Mouse (Mus musculus): ENCODE measurements around the gene Ptx4. TPM values are rescaled to one million over a fixed set of nuclear protein-coding genes. Genes with fewer than 3 reads are reported as not detected.

The Ptx4 gene
- polyA plus RNA-seq, 1 experiment from 2014 or later: not detected

DNA sequence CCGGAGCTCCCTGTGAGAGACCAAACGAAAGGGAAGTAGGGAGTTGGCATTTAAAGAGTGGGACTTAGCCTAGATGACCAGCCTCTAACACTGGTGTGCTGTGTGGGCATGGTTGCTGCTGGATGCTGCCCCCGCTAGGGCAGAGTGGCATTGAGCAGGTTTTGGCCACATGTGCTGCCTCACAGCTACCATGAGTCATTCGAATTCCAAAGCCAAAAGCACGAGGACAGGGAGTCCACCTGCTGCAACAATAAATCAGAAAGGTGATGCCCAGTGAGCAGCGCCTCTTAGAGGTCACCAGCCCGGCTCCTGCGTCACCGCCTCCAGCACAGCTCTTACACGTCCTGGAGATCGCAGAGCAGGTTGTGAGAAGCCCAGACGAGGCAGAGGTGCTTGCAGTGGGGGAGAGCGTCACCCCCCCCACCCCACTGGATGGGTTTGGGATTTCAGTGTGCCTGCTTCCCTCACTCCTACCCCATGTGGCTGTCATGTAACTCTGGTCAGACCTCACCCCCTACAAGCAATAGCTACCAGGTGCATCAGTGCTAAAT lies 35.6 kb upstream of the Ptx4 start:
- WGBS: 83% methylated on average over 13 of the region's 13 CpGs

GRCm38 (mm10) chr17:25086724-25087123 lies 33.8 kb upstream of the Ptx4 start:
- ATAC-seq (ENCODE audit: low FRiP score) (no peak), DNase-seq (ENCODE audit: low spot score) (no peak)
- H3K4me3 ChIP-seq (replicated peaks; ENCODE audit: low read length): no peak overlapping the region
- no peaks in the 10 kb centered on the region for H3K27me3 ChIP-seq (ENCODE audit: control insufficient read depth, insufficient read depth, low read length)
- no peaks in the 10 kb centered on the region for H3K4me1 ChIP-seq (replicated peaks; ENCODE audit: control insufficient read depth, insufficient read depth, low read length)
- peaks cover 30% of the 10 kb centered on the region for H3K36me3 ChIP-seq (replicated peaks; ENCODE audit: control insufficient read depth, insufficient read depth)
- H3K9me3 ChIP-seq (ENCODE audit: control insufficient read depth, low read length): no peaks in the 10 kb centered on the region
- no peak overlapping the region for H3K9ac ChIP-seq
- H3K4me2 ChIP-seq (replicated peaks): no peak overlapping the region
- no peak overlapping the region for H3K27ac ChIP-seq
- 93% methylated on average over 7 of the region's 7 CpGs for WGBS

More for the DNA sequence above, 35.6 kb upstream of the Ptx4 start:
- Histone ChIP-seq H3K9ac (no peak overlapping the region), H3K4me2 (replicated peaks) (no peak overlapping the region), H3K27me3 (ENCODE audit: control insufficient read depth, insufficient read depth, low read length) (no peaks in the 10 kb centered on the region), H3K27ac (no peak overlapping the region), H3K4me3 (replicated peaks; ENCODE audit: low read length) (no peak overlapping the region), H3K4me1 (replicated peaks; ENCODE audit: control insufficient read depth, insufficient read depth, low read length) (no peaks in the 10 kb centered on the region), H3K36me3 (replicated peaks; ENCODE audit: control insufficient read depth, insufficient read depth) (peaks cover 13% of the 10 kb centered on the region), H3K9me3 (ENCODE audit: control insufficient read depth, low read length) (no peaks in the 10 kb centered on the region)
- ATAC-seq (ENCODE audit: low FRiP score) (no peak), DNase-seq (ENCODE audit: low spot score) (no peak)

DNA sequence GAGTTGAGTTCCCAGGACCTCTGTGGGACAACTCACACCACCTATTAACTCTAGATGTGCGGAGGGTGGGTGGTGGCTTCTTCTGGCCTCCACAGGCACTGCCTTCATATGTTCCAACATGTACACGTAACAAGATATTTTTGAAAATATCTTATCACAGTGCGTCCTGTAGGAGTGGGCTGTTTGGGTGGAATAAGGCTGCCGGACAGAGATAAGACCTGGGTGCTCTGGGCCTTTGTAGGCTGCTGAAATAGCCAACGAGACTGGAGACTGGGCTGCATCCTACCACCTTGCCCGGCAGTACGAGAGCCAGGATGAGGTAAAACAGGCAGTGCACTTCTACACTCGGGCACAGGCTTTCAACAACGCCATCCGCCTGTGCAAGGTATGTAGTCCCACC lies 31.4 kb upstream of the Ptx4 start:
- Histone ChIP-seq H3K4me1 (replicated peaks; ENCODE audit: control insufficient read depth, insufficient read depth, low read length) (no peaks in the 10 kb centered on the region), H3K36me3 (replicated peaks; ENCODE audit: control insufficient read depth, insufficient read depth) (peaks cover 54% of the 10 kb centered on the region), H3K27me3 (ENCODE audit: control insufficient read depth, insufficient read depth, low read length) (no peaks in the 10 kb centered on the region), H3K27ac (no peak overlapping the region), H3K9me3 (ENCODE audit: control insufficient read depth, low read length) (no peaks in the 10 kb centered on the region), H3K4me3 (replicated peaks; ENCODE audit: low read length) (no peak overlapping the region), H3K9ac (no peak overlapping the region), H3K4me2 (replicated peaks) (no peak overlapping the region)
- 96% methylated on average over 10 of the region's 10 CpGs for WGBS
- ATAC-seq (ENCODE audit: low FRiP score) (no peak), DNase-seq (ENCODE audit: low spot score) (no peak)

- no peaks in the 10 kb centered on the region for H3K4me1 ChIP-seq (replicated peaks; ENCODE audit: control insufficient read depth, insufficient read depth, low read length)
- H3K36me3 ChIP-seq (replicated peaks; ENCODE audit: control insufficient read depth, insufficient read depth): peaks cover 66% of the 10 kb centered on the region
- 94% methylated on average over 10 of the region's 10 CpGs for WGBS
- no peak overlapping the region for H3K9ac ChIP-seq
- H3K27ac ChIP-seq: no peak overlapping the region
- no peaks in the 10 kb centered on the region for H3K9me3 ChIP-seq (ENCODE audit: control insufficient read depth, low read length)
- no peak for ATAC-seq (ENCODE audit: low FRiP score)
- no peak overlapping the region for H3K4me3 ChIP-seq (replicated peaks; ENCODE audit: low read length)
- no peak overlapping the region for H3K4me2 ChIP-seq (replicated peaks)
- H3K27me3 ChIP-seq (ENCODE audit: control insufficient read depth, insufficient read depth, low read length): no peaks in the 10 kb centered on the region
- DNase-seq (ENCODE audit: low spot score): no peak
Observed at GRCm38 (mm10) chr17:25090450-25090849, 30.1 kb upstream of the Ptx4 start.

GRCm38 (mm10) chr17:25096221-25096620 lies 24.3 kb upstream of the Ptx4 start:
- Histone ChIP-seq H3K9me3 (ENCODE audit: control insufficient read depth, low read length) (no peaks in the 10 kb centered on the region), H3K9ac (no peak overlapping the region)
- ATAC-seq (ENCODE audit: low FRiP score): no peak

DNA sequence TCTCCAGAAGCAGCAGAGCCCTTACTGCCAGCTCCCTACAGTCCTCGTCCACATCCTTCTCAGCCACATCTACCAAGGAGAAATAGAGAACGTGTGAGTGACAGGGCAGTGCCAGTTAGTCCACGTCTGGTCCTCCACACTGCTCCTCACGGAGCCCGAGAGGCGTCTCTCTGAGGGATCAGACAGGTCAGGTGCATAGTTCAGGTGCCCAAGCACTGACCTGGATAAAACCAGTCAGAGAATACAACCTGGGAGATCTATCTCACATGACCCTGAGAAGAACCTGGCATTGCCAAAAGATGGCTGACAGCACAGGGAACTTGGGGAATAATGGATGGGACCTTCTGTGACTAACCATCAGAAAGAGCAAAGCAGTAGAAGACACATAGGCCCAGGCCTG lies 20.5 kb upstream of the Ptx4 start:
- DNase-seq (ENCODE audit: low spot score) (no peak), ATAC-seq (ENCODE audit: low FRiP score) (no peak)
- H3K4me2 ChIP-seq (replicated peaks): no peak overlapping the region
- no peaks in the 10 kb centered on the region for H3K4me1 ChIP-seq (replicated peaks; ENCODE audit: control insufficient read depth, insufficient read depth, low read length)
- H3K4me3 ChIP-seq (replicated peaks; ENCODE audit: low read length): no peak overlapping the region
- WGBS: 95% methylated on average over 6 of the region's 6 CpGs
- no peak overlapping the region for H3K27ac ChIP-seq
- no peaks in the 10 kb centered on the region for H3K27me3 ChIP-seq (ENCODE audit: control insufficient read depth, insufficient read depth, low read length)
- H3K9me3 ChIP-seq (ENCODE audit: control insufficient read depth, low read length): no peaks in the 10 kb centered on the region
- no peak overlapping the region for H3K9ac ChIP-seq
- H3K36me3 ChIP-seq (replicated peaks; ENCODE audit: control insufficient read depth, insufficient read depth): peaks cover 82% of the 10 kb centered on the region

More at GRCm38 (mm10) chr17:25096221-25096620, 24.3 kb upstream of the Ptx4 start:
- Histone ChIP-seq H3K4me3 (replicated peaks; ENCODE audit: low read length) (no peak overlapping the region), H3K4me2 (replicated peaks) (no peak overlapping the region), H3K27me3 (ENCODE audit: control insufficient read depth, insufficient read depth, low read length) (no peaks in the 10 kb centered on the region), H3K36me3 (replicated peaks; ENCODE audit: control insufficient read depth, insufficient read depth) (peaks cover 80% of the 10 kb centered on the region), H3K27ac (no peak overlapping the region), H3K4me1 (replicated peaks; ENCODE audit: control insufficient read depth, insufficient read depth, low read length) (no peaks in the 10 kb centered on the region)
- DNase-seq (ENCODE audit: low spot score): no peak
- WGBS: 90% methylated on average over 2 of the region's 2 CpGs

- H3K9me3 ChIP-seq (ENCODE audit: control insufficient read depth, low read length): no peaks in the 10 kb centered on the region
- no peaks in the 10 kb centered on the region for H3K4me1 ChIP-seq (replicated peaks; ENCODE audit: control insufficient read depth, insufficient read depth, low read length)
- H3K27me3 ChIP-seq (ENCODE audit: control insufficient read depth, insufficient read depth, low read length): no peaks in the 10 kb centered on the region
- no peak overlapping the region for H3K4me3 ChIP-seq (replicated peaks; ENCODE audit: low read length)
- ATAC-seq (ENCODE audit: low FRiP score): no peak
- H3K27ac ChIP-seq: no peak overlapping the region
- peaks cover 91% of the 10 kb centered on the region for H3K36me3 ChIP-seq (replicated peaks; ENCODE audit: control insufficient read depth, insufficient read depth)
- DNase-seq (ENCODE audit: low spot score): no peak
- H3K9ac ChIP-seq: no peak overlapping the region
- H3K4me2 ChIP-seq (replicated peaks): no peak overlapping the region
- WGBS: 95% methylated on average over 11 of the region's 11 CpGs
Observed at GRCm38 (mm10) chr17:25101338-25101737, 19.2 kb upstream of the Ptx4 start.

GRCm38 (mm10) chr17:25107786-25108185 lies 12.8 kb upstream of the Ptx4 start:
- Histone ChIP-seq H3K9me3 (ENCODE audit: control insufficient read depth, low read length) (no peaks in the 10 kb centered on the region), H3K36me3 (replicated peaks; ENCODE audit: control insufficient read depth, insufficient read depth) (peaks cover 78% of the 10 kb centered on the region), H3K27me3 (ENCODE audit: control insufficient read depth, insufficient read depth, low read length) (no peaks in the 10 kb centered on the region), H3K9ac (no peak overlapping the region), H3K4me2 (replicated peaks) (no peak overlapping the region), H3K4me1 (replicated peaks; ENCODE audit: control insufficient read depth, insufficient read depth, low read length) (no peaks in the 10 kb centered on the region), H3K4me3 (replicated peaks; ENCODE audit: low read length) (no peak overlapping the region), H3K27ac (no peak overlapping the region)
- no peak for DNase-seq (ENCODE audit: low spot score)
- 84% methylated on average over 16 of the region's 16 CpGs for WGBS
- no peak for ATAC-seq (ENCODE audit: low FRiP score)

DNA sequence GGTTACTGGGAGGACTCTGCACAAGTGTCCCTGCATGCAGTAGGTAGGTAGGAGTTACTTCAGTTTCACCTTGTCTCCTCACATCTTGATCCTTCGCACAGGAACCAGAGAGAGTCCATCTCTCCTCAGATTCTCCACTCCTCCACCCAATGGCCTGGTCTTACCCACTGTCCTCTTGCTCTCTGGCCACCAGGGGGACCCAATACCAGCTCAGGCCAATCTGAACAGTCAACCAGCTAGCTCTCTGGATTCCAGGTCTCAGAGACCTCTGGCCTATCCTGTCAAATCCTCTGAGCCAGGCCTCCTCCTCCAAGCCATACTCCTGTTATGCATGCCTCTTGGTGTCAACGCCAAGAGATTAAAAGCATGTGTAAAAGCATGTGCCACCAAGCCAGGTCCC lies 11.0 kb upstream of the Ptx4 start:
- H3K27me3 ChIP-seq (ENCODE audit: control insufficient read depth, insufficient read depth, low read length): no peaks in the 10 kb centered on the region
- WGBS: 81% methylated on average over 2 of the region's 2 CpGs
- H3K27ac ChIP-seq: no peak overlapping the region
- no peak for DNase-seq (ENCODE audit: low spot score)
- no peak overlapping the region for H3K9ac ChIP-seq
- no peak overlapping the region for H3K4me2 ChIP-seq (replicated peaks)
- ATAC-seq (ENCODE audit: low FRiP score): no peak
- peaks cover 67% of the 10 kb centered on the region for H3K36me3 ChIP-seq (replicated peaks; ENCODE audit: control insufficient read depth, insufficient read depth)
- H3K9me3 ChIP-seq (ENCODE audit: control insufficient read depth, low read length): no peaks in the 10 kb centered on the region
- peaks cover under 1% of the 10 kb centered on the region; the same call in 1 of the 2 replicates for H3K4me1 ChIP-seq (replicated peaks; ENCODE audit: control insufficient read depth, insufficient read depth, low read length)
- H3K4me3 ChIP-seq (replicated peaks; ENCODE audit: low read length): no peak overlapping the region

- 96% methylated on average over 6 of the region's 6 CpGs for WGBS
- ATAC-seq (ENCODE audit: low FRiP score): no peak
- Histone ChIP-seq H3K27ac (no peak overlapping the region), H3K9me3 (ENCODE audit: control insufficient read depth, low read length) (no peaks in the 10 kb centered on the region), H3K27me3 (ENCODE audit: control insufficient read depth, insufficient read depth, low read length) (no peaks in the 10 kb centered on the region), H3K4me2 (replicated peaks) (no peak overlapping the region), H3K4me1 (replicated peaks; ENCODE audit: control insufficient read depth, insufficient read depth, low read length) (peaks cover 6% of the 10 kb centered on the region; the same call in 1 of the 2 replicates), H3K9ac (no peak overlapping the region), H3K36me3 (replicated peaks; ENCODE audit: control insufficient read depth, insufficient read depth) (peaks cover 57% of the 10 kb centered on the region), H3K4me3 (replicated peaks; ENCODE audit: low read length) (no peak overlapping the region)
- no peak for DNase-seq (ENCODE audit: low spot score)
Observed at GRCm38 (mm10) chr17:25110590-25110989, 10.0 kb upstream of the Ptx4 start.

Measured in hindbrain, embryonic 14.5 days (tissue).